Comparison of ENCODE assay signal across 10 mouse cellular contexts in the genomic region with DNA sequence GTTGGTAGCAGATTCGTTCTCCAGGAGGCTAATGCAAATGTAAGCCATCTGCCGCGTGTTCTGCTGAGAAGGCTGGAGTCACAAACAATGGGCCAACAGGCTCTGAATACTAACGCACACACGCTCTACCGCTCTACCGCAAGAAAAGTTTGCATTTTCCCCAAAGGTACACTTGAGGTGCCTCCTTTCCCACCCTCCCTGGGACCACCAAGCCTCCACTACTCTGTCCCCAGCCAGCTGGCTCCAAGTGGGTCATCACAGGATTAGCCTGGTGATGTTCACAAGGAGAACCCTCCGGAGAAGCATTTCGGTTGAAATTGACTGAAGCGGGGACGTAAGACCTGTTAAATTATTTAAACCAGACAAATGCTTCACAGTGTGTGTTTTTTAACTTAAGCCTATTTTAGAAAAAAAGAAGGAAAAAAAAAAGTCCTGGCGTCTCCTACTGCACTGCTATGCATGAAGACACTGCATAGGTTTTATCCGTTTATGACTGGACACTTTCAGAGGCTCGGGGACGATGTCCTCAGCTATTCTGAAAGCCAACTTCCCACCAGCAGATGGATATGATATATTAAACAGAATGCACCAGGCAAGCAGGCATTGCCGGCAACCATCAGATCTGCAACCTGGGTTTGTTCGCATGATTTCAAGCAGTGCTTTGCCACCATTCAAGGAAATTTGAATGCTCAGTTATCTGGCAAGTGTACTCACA.
A peak's percentile ranks its signal among the peaks of the same experiment; 100 is the strongest.
DNase-seq lines count a peak whose midpoint lies in the region; ATAC-seq and TF ChIP-seq lines count a peak whose summit lies in the region.
"Had no signal": no experiment of that assay in that cellular context is flagged by ENCODE, and none has a peak within 500 bp of the region (broad histone marks: within the 10 kb centered on the region; RNA-seq: fewer than 3 reads in every experiment).

No protein-coding gene starts in this region.

- H3K36me3 ChIP-seq in kidney, embryonic 15.5 days, result no peaks in the 10 kb centered on the region
- no peaks in the 10 kb centered on the region for H3K36me3 ChIP-seq in hindbrain, postnatal 0 days (ENCODE audit: insufficient read depth, low read length)
- no peaks in the 10 kb centered on the region for H3K36me3 ChIP-seq in midbrain, embryonic 12.5 days
- no peaks in the 10 kb centered on the region for H3K36me3 ChIP-seq in intestine, embryonic 16.5 days (ENCODE audit: control insufficient read depth, insufficient read depth, low read length)
- no peaks in the 10 kb centered on the region for H3K36me3 ChIP-seq in heart, embryonic 10.5 days

- H3K4me3 ChIP-seq in kidney, embryonic 15.5 days (replicated peaks), result no peak overlapping the region
- no peak overlapping the region for H3K4me3 ChIP-seq in hindbrain, postnatal 0 days (ENCODE audit: low read length)
- no peak overlapping the region for H3K4me3 ChIP-seq in midbrain, embryonic 12.5 days
- no peak overlapping the region for H3K4me3 ChIP-seq in intestine, embryonic 16.5 days (ENCODE audit: low read length)
- H3K4me3 ChIP-seq in heart, embryonic 10.5 days, result no peak overlapping the region

- 61% methylated on average over 17 of the region's 17 CpGs for WGBS in kidney, embryonic 15.5 days
- 32% methylated on average over 17 of the region's 17 CpGs for whole genome bisulfite sequencing in hindbrain, postnatal 0 days
- WGBS in midbrain, embryonic 12.5 days, result 24% methylated on average over 17 of the region's 17 CpGs
- WGBS in intestine, embryonic 16.5 days, result 59% methylated on average over 17 of the region's 17 CpGs
- WGBS in heart, embryonic 10.5 days, result 55% methylated on average over 17 of the region's 17 CpGs

- TF ChIP-seq CTCF in hindbrain, postnatal 0 days (IDR thresholded peaks at IDR 0.05; ENCODE audit: low read depth), result no peak

- no peak for DNase-seq in kidney, adult 11 months
- DNase-seq in hindbrain, postnatal 0 days (ENCODE audit: low spot score), result peak; percentile 61
- no peak for DNase-seq in urinary bladder, postnatal 36 days (ENCODE audit: low spot score in 2 of 2)
- no peak for DNase-seq in heart, embryonic 10.5 days (ENCODE audit: low spot score)
- no peak for DNase-seq in thymus, postnatal 25 days
- DNase-seq: adrenal gland, postnatal 10 days; thymus, adult 18-20 months had no signal

- H3K4me1 ChIP-seq in kidney, embryonic 15.5 days, result no peaks in the 10 kb centered on the region; the same call in 1 of the 2 replicates
- peaks cover 6% of the 10 kb centered on the region; the same call in 1 of the 2 replicates for H3K4me1 ChIP-seq in hindbrain, postnatal 0 days (ENCODE audit: insufficient read depth, low read length)
- peaks cover 15% of the 10 kb centered on the region for H3K4me1 ChIP-seq in midbrain, embryonic 12.5 days
- H3K4me1 ChIP-seq in intestine, embryonic 16.5 days (ENCODE audit: control insufficient read depth, insufficient read depth, low read length), result no peaks in the 10 kb centered on the region
- H3K4me1 ChIP-seq in heart, embryonic 10.5 days, result no peaks in the 10 kb centered on the region

- no peak overlapping the region for H3K9ac ChIP-seq in kidney, embryonic 15.5 days
- H3K9ac ChIP-seq in hindbrain, postnatal 0 days (replicated peaks; ENCODE audit: low read length), result no peak overlapping the region
- H3K9ac ChIP-seq in midbrain, embryonic 12.5 days (replicated peaks), result no peak overlapping the region
- H3K9ac ChIP-seq in intestine, embryonic 16.5 days (ENCODE audit: low read depth, low read length), result no peak overlapping the region

- no peak overlapping the region for H3K27ac ChIP-seq in kidney, embryonic 15.5 days
- H3K27ac ChIP-seq in hindbrain, postnatal 0 days, result no peak overlapping the region
- peak overlapping the region; percentile 75 for H3K27ac ChIP-seq in midbrain, embryonic 12.5 days (replicated peaks)
- no peak overlapping the region for H3K27ac ChIP-seq in intestine, embryonic 16.5 days (ENCODE audit: low read length)
- no peak overlapping the region for H3K27ac ChIP-seq in heart, embryonic 10.5 days

- no peaks in the 10 kb centered on the region for H3K9me3 ChIP-seq in kidney, embryonic 15.5 days (replicated peaks)
- no peaks in the 10 kb centered on the region for H3K9me3 ChIP-seq in hindbrain, postnatal 0 days (ENCODE audit: low read length)
- H3K9me3 ChIP-seq in midbrain, embryonic 12.5 days, result no peaks in the 10 kb centered on the region
- no peaks in the 10 kb centered on the region for H3K9me3 ChIP-seq in intestine, embryonic 16.5 days (ENCODE audit: control insufficient read depth, low read length)
- H3K9me3 ChIP-seq in heart, embryonic 10.5 days, result no peaks in the 10 kb centered on the region

- H3K4me2 ChIP-seq in kidney, embryonic 15.5 days, result no peak overlapping the region
- H3K4me2 ChIP-seq in hindbrain, postnatal 0 days (ENCODE audit: low read depth, low read length), result peak overlapping the region; percentile 34; the same call in 1 of the 2 replicates
- peak overlapping the region; percentile 44 for H3K4me2 ChIP-seq in midbrain, embryonic 12.5 days (replicated peaks)
- H3K4me2 ChIP-seq in intestine, embryonic 16.5 days (ENCODE audit: low read depth, low read length), result no peak overlapping the region

- no peaks in the 10 kb centered on the region for H3K27me3 ChIP-seq in kidney, embryonic 15.5 days
- H3K27me3 ChIP-seq in hindbrain, postnatal 0 days (ENCODE audit: insufficient read depth, low read length), result no peaks in the 10 kb centered on the region
- no peaks in the 10 kb centered on the region for H3K27me3 ChIP-seq in midbrain, embryonic 12.5 days
- H3K27me3 ChIP-seq in intestine, embryonic 16.5 days (replicated peaks; ENCODE audit: control insufficient read depth, insufficient read depth, low read length), result no peaks in the 10 kb centered on the region
- no peaks in the 10 kb centered on the region for H3K27me3 ChIP-seq in heart, embryonic 10.5 days (ENCODE audit: insufficient read depth, poor library complexity, severe bottlenecking)

- peak; percentile 69 for ATAC-seq in kidney, embryonic 15.5 days (replicated peaks; ENCODE audit: low FRiP score)
- peak; percentile 47 for ATAC-seq in hindbrain, postnatal 0 days
- ATAC-seq in midbrain, embryonic 12.5 days (ENCODE audit: low FRiP score, low read depth), result peak; percentile 90
- ATAC-seq in intestine, embryonic 16.5 days, result no peak

Comparison
In these comparisons a context has a peak if more than half of its experiments do, and no peak if none do; other contexts are left out.
1. H3K4me2 ChIP-seq: peak in hindbrain, postnatal 0 days (single experiment) and midbrain, embryonic 12.5 days (single experiment); none in kidney, embryonic 15.5 days (single experiment) and intestine, embryonic 16.5 days (single experiment).